Mouse (Mus musculus) cortical plate, adult 2 months (tissue): ENCODE results near the gene Otx1.

Source experiments
- CTCF ChIP-seq: fragments of 200-500 bp; IDR thresholded peaks from 2 replicates; pipeline ENCODE4 v1.5.1; 2011; ENCODE audit warnings: mild to moderate bottlenecking, control low read depth, low read length; ENCODE audit not compliant: insufficient read depth; ENCODE audit errors: extremely low read depth
- POLR2A ChIP-seq: fragments of 200-500 bp; IDR thresholded peaks from 2 replicates; pipeline ENCODE4 v1.6.1; 2011; ENCODE audit warnings: mild to moderate bottlenecking, low read length, control low read depth; ENCODE audit not compliant: insufficient read depth; ENCODE audit errors: extremely low read depth

GRCm38 (mm10) chr11:22020602-22021001 is 17.9 kb upstream of the Otx1 start:
- TF ChIP-seq CTCF (no peak), POLR2A (no peak)
